Mouse (Mus musculus): ENCODE measurements around the gene Heatr3.
A peak's percentile ranks its signal among the peaks of the same experiment; 100 is the strongest.

Gene Heatr3

DNA sequence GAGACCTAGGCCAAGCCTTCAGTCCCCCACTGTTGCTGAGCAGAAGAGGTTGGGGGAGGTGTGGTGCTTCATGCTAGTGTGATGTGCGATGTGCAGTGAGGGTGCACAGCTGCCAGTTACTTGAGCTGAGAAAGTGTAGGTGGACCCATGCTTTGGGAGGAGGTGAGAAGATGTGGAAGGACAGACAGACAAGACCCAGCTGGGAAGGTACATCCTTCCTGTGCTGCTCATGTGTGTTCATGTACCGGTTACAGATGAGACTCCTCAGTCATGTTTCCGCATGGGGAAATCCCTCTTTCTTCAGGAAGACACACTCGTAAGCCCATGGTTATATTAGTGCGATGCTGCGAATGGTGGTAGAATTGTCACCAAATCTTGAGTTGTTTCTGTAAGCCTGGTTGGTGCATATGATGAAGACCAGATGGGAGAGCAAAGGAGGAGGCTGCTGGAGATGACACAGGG lies 13.3 kb downstream of the Heatr3 start:
- Histone ChIP-seq H3K27me3 (ENCODE audit: control insufficient read depth, insufficient read depth, low read length, poor library complexity, severe bottlenecking) (no peaks in the 10 kb centered on the region), H3K36me3 (ENCODE audit: control insufficient read depth, insufficient read depth, low read length, poor library complexity, severe bottlenecking) (peaks cover 18% of the 10 kb centered on the region)
- DNase-seq (ENCODE audit: low read depth, low spot score): no peak

GRCm38 (mm10) chr8:88160237-88160995 lies 22.8 kb downstream of the Heatr3 start:
- Histone ChIP-seq H3K36me3 (ENCODE audit: control insufficient read depth, insufficient read depth, low read length, poor library complexity, severe bottlenecking) (0 out of 2 replicates have a peak, but pooled peaks cover 5% of the 10 kb centered on the region), H3K27me3 (ENCODE audit: control insufficient read depth, insufficient read depth, low read length, poor library complexity, severe bottlenecking) (no peaks in the 10 kb centered on the region)
- no peak for DNase-seq (ENCODE audit: low read depth, low spot score)

DNA sequence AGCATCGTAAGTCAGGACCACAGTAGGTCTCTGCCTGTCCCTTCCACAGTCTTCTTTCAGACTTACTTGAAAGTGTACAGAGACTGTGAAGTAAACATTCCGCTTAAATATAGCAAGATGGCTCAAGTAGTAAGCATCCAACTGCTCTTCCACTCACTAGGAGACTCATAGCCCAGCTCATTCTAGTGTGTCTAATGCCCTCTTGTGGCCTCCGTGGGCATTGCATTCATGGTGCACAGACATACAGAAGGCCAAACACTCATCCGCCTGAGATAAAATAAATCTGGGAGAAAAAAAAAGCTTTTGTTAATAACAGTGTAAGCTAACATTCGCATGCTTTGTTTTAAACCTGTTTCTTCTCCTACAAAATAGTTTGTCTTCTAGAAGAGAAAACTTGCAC lies 23.8 kb downstream of the Heatr3 start:
- peak; percentile 77 for DNase-seq (ENCODE audit: low read depth, low spot score)
- Histone ChIP-seq H3K27me3 (ENCODE audit: control insufficient read depth, insufficient read depth, low read length, poor library complexity, severe bottlenecking) (no peaks in the 10 kb centered on the region), H3K36me3 (ENCODE audit: control insufficient read depth, insufficient read depth, low read length, poor library complexity, severe bottlenecking) (0 out of 2 replicates have a peak, but pooled peaks cover 3% of the 10 kb centered on the region)

- Histone ChIP-seq H3K36me3 (ENCODE audit: control insufficient read depth, insufficient read depth, low read length, poor library complexity, severe bottlenecking) (0 out of 2 replicates have a peak, but pooled peaks cover 3% of the 10 kb centered on the region), H3K27me3 (ENCODE audit: control insufficient read depth, insufficient read depth, low read length, poor library complexity, severe bottlenecking) (no peaks in the 10 kb centered on the region)
- DNase-seq (ENCODE audit: low read depth, low spot score): no peak
Observed at GRCm38 (mm10) chr8:88175264-88175663, 37.6 kb downstream of the Heatr3 start.

GRCm38 (mm10) chr8:88177291-88177690 lies 39.6 kb downstream of the Heatr3 start:
- H3K36me3 ChIP-seq (ENCODE audit: control insufficient read depth, insufficient read depth, low read length, poor library complexity, severe bottlenecking): no peaks in the 10 kb centered on the region
- H3K27me3 ChIP-seq (ENCODE audit: control insufficient read depth, insufficient read depth, low read length, poor library complexity, severe bottlenecking): no peaks in the 10 kb centered on the region
- DNase-seq (ENCODE audit: low read depth, low spot score): no peak

DNA sequence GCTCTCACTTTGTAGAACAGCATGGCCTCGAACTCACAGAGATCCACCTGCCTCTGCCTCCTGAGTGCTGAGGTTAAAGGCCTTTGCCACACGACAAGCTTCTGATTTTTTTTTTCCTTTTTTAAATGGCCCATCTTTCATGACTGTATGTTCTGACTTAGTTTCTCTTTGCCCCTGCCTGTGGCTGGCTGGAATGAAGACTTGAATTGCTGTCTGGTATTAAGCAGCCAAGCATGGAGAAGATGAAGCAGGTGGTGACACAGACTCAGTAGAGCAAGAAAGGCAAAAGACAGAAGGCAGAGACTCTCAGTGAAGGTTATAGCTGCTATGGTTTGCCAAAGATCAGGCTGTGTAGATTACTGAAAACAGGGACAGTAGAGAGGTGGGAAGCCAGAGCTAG lies 45.5 kb downstream of the Heatr3 start:
- Histone ChIP-seq H3K36me3 (ENCODE audit: control insufficient read depth, insufficient read depth, low read length, poor library complexity, severe bottlenecking) (no peaks in the 10 kb centered on the region), H3K27me3 (ENCODE audit: control insufficient read depth, insufficient read depth, low read length, poor library complexity, severe bottlenecking) (no peaks in the 10 kb centered on the region)
- no peak for DNase-seq (ENCODE audit: low read depth, low spot score)

- DNase-seq (ENCODE audit: low read depth, low spot score): no peak
- Histone ChIP-seq H3K27me3 (ENCODE audit: control insufficient read depth, insufficient read depth, low read length, poor library complexity, severe bottlenecking) (no peaks in the 10 kb centered on the region), H3K36me3 (ENCODE audit: control insufficient read depth, insufficient read depth, low read length, poor library complexity, severe bottlenecking) (no peaks in the 10 kb centered on the region)
Observed at GRCm38 (mm10) chr8:88184914-88185313, 47.3 kb downstream of the Heatr3 start.

DNA sequence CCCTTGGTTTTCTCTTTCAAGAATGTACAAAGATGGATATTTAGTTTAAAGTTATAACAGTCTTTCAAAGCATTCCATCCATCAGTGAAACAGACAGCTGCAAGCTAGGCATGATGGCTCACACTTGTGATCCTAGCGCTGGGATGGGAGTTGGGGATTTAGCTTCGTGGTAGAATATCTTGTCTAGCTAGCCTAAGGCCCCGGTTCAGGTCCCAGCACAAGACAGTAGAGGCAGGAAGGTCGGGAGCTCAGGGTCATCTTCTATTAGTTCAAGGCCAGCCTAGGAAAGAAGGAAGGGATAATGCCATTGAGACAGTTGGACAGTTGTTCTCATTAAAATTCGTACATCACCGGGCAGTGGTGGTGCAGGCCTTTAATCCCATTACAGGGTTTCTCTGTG lies 48.1 kb downstream of the Heatr3 start:
- Histone ChIP-seq H3K36me3 (ENCODE audit: control insufficient read depth, insufficient read depth, low read length, poor library complexity, severe bottlenecking) (no peaks in the 10 kb centered on the region), H3K27me3 (ENCODE audit: control insufficient read depth, insufficient read depth, low read length, poor library complexity, severe bottlenecking) (no peaks in the 10 kb centered on the region)
- no peak for DNase-seq (ENCODE audit: low read depth, low spot score)

- DNase-seq (ENCODE audit: low read depth, low spot score): no peak
- Histone ChIP-seq H3K36me3 (ENCODE audit: control insufficient read depth, insufficient read depth, low read length, poor library complexity, severe bottlenecking) (no peaks in the 10 kb centered on the region), H3K27me3 (ENCODE audit: control insufficient read depth, insufficient read depth, low read length, poor library complexity, severe bottlenecking) (no peaks in the 10 kb centered on the region)
Observed at GRCm38 (mm10) chr8:88197328-88197727, 59.7 kb downstream of the Heatr3 start.

GRCm38 (mm10) chr8:88198551-88198944 lies 60.9 kb downstream of the Heatr3 start:
- no peak for DNase-seq (ENCODE audit: low read depth, low spot score)
- Histone ChIP-seq H3K27me3 (ENCODE audit: control insufficient read depth, insufficient read depth, low read length, poor library complexity, severe bottlenecking) (no peaks in the 10 kb centered on the region), H3K36me3 (ENCODE audit: control insufficient read depth, insufficient read depth, low read length, poor library complexity, severe bottlenecking) (no peaks in the 10 kb centered on the region)

- Histone ChIP-seq H3K27me3 (ENCODE audit: control insufficient read depth, insufficient read depth, low read length, poor library complexity, severe bottlenecking) (no peaks in the 10 kb centered on the region), H3K36me3 (ENCODE audit: control insufficient read depth, insufficient read depth, low read length, poor library complexity, severe bottlenecking) (no peaks in the 10 kb centered on the region)
- DNase-seq (ENCODE audit: low read depth, low spot score): peak; percentile 92
Observed at GRCm38 (mm10) chr8:88198945-88199571, 61.4 kb downstream of the Heatr3 start, which contains the start of gene Tent4b. Gene Tent4b, plus strand, starts transcription at chr8:88199213.

- no peaks in the 10 kb centered on the region for H3K36me3 ChIP-seq (ENCODE audit: control insufficient read depth, insufficient read depth, low read length, poor library complexity, severe bottlenecking)
- no peaks in the 10 kb centered on the region for H3K27me3 ChIP-seq (ENCODE audit: control insufficient read depth, insufficient read depth, low read length, poor library complexity, severe bottlenecking)
- peak; percentile 50 for DNase-seq (ENCODE audit: low read depth, low spot score)
Observed at GRCm38 (mm10) chr8:88199700-88200601, 62.3 kb downstream of the Heatr3 start.

DNA sequence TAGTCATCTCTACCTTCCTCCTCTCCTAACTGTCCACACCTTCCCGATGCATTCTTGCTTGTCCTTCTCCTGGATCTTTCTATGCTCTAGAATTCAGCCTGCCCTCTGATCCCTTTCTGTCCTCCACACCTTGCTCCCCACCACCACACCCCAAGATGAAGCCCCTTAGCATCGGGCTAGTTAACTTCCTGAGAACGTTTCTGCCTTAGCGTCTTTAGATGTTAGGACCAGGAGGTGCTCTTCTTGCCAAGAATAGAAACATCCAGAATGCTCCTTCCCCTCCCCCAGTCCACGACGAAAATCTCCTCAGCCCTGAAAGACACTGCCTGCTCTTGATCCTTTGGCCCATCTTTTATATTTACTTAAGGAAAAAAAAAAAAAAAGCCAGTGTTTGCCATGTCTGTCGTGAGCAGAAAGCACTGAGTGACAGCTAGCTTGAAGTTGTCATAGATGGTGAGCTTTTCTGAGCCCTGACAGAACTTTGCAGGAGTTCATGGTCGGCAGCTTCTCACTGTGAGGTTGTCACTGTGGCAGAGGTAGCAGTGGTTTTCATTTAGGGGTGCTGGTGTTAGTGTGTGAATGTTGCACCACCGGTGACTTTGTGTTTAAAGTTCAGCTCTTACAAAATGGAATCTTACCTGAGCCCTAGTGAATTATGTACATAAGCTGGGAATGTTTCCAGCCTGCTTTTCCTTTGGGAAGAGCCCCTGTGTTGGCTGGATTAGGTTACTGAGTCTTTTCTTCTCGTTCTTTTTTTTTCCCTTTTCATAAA lies 63.3 kb downstream of the Heatr3 start:
- Histone ChIP-seq H3K36me3 (ENCODE audit: control insufficient read depth, insufficient read depth, low read length, poor library complexity, severe bottlenecking) (no peaks in the 10 kb centered on the region; the same call in 1 of the 2 replicates), H3K27me3 (ENCODE audit: control insufficient read depth, insufficient read depth, low read length, poor library complexity, severe bottlenecking) (no peaks in the 10 kb centered on the region)
- DNase-seq (ENCODE audit: low read depth, low spot score): peak; percentile 7

DNA sequence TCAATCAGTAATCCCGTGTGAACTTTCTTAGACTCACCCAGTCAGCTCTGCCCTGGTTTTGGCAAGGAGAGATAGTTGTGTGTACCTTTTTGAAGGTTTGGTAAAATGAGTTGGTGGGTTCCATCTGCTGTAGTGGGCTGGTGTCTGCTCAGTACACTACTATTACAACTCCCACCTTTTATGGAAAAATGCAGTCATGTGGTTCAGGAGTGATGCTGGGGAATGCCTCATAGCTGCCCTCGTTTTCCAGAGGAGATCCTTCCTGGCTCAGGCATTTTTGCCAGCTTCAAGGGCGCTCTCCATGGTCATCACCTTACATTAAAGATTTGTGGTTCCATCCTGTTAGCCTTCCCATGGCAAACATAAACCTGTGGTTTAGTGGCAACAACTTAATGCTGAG lies 64.0 kb downstream of the Heatr3 start:
- no peak for DNase-seq (ENCODE audit: low read depth, low spot score)
- no peaks in the 10 kb centered on the region; the same call in 1 of the 2 replicates for H3K36me3 ChIP-seq (ENCODE audit: control insufficient read depth, insufficient read depth, low read length, poor library complexity, severe bottlenecking)
- no peaks in the 10 kb centered on the region for H3K27me3 ChIP-seq (ENCODE audit: control insufficient read depth, insufficient read depth, low read length, poor library complexity, severe bottlenecking)
